Mouse (Mus musculus) kidney, adult 2 months (tissue): ENCODE results near the gene Gm44973.

Experiments
- CTCF ChIP-seq: fragments of 200-500 bp; conservative IDR thresholded peaks from 2 replicates; pipeline ENCODE4 v1.5.1; 2011; ENCODE audit warnings: low read depth, mild to moderate bottlenecking, control low read depth, low read length, moderate library complexity, mixed read lengths; ENCODE audit not compliant: insufficient read depth, insufficient read length
- POLR2A ChIP-seq: fragments of 200-500 bp; IDR thresholded peaks from one replicate; pipeline ENCODE4 v1.6.1; 2011; ENCODE audit warnings: low read depth, low read length, control low read depth

DNA sequence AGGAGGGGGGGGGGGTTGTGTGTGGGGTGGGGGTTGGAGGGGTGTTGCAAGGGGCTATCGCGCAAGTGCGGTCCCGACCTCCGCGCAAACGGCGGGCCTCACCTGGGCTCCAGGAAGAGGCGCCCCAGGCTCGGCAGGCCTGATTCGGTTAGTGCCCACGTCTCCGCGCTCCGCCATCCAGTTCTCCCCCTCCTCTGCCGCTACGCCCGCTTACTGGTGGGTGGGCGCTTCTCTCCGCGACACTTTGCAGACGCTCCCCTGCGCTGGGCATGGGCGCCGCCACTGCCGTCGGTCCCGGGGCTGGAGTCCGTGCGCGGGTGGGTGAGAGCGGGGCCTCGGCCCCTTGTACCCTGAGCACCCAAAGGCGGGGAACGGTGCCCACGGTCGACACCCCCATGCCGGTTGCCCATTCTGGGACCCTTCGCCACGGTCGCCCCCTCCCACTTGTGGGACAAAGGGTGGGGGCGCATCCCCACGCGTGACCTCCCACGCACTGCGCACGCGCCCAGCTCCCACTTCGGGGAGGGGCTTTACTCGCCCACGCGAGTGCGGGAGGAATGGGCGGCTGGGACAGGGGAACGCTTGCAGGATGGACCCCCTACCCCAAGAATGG is 41.5 kb downstream of the Gm44973 start:
- TF ChIP-seq CTCF, result no peak
- no peak for TF ChIP-seq POLR2A
